Mouse (Mus musculus): Measurements from ENCODE around the gene Nat9.

The Nat9 gene

DNA sequence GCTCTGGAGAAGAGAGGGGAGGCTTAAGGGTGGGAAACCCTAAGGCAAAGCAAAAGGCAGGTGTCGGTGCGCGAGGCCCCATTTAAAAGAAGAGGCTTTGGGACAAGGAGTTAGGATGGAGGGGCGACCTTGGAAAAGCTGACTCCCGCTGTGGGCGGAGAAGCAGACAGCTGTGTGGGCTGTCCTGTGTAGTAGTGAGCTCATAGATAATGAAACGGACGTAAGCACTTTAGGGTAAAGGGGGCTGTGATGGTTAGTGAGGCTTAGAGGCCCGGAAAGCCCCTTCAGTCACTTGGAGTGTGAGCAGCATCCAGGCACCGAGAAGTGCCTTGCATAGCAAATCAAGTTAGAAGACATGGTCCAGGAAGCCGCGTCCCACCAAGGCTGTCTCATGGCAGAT lies at the start of gene Nat9:
Gene Nat9, minus strand, starts transcription at position 167 of the 400 bp plus-strand sequence.
- no peak for DNase-seq (ENCODE audit: low spot score)

GRCm38 (mm10) chr11:115236570-115236969 lies 48.9 kb upstream of the Nat9 start:
- DNase-seq (ENCODE audit: low spot score), result no peak

GRCm38 (mm10) chr11:115234320-115235044 lies 46.8 kb upstream of the Nat9 start:
- DNase-seq (ENCODE audit: low spot score), result no peak

DNA sequence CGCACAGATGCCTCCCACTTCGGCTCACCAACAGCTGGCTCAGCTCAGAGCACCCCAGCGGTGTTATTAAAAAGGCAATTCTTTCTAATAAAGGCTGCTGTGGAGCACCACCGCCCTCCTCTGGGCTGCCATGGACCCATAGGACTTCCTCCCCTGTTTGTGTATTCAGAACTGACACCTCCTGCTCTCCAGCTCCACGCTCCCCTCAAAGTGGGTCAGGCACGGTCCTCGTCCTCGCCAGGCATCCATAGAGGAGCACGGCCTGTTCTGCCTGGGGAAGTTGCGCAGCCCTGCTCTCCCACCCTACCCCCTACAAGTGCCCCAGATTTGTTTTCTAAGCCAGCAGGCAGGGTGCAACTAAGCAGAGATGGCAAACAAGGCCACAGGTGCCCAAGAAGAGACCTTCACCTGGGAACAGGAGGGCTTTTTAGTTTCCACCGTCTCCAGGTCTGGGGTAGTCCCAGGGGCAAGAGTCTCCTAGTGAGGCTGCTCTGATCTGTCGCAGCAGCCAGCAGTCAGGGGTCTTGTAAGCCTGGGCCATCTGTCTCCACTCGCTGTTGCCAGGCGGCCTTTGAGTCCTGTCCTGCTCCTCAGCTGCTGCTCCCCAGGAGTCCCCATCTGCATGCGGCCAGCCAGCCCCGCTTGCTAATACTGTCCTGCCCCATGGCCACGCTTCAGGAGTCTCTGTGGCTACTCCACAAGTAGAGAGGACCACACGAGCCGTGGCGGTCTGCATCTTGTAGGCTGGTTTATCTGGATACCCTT lies 46.0 kb upstream of the Nat9 start:
- DNase-seq (ENCODE audit: low spot score), result no peak

DNA sequence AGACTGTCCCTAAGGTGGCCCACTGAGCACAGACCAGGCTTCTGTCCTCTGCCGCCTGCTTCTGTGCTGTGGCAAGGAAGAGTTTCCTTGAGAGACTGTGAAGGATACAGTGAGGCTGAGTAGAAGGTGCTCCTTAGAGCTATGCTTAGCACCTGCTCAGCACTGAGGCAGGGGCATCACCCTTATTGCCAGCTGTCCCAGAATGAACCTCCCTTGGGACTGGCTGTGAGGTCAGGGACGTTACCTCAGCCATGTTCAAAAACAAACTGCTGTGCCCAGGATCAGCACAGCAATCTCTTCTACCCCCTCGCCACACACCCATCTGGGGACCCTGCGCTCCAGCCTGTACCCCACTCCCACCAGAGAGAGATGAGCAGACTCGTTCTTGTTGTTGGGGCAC lies 45.2 kb upstream of the Nat9 start:
- DNase-seq (ENCODE audit: low spot score), result no peak

GRCm38 (mm10) chr11:115231924-115232323 lies 44.3 kb upstream of the Nat9 start:
- DNase-seq (ENCODE audit: low spot score), result no peak

- no peak for DNase-seq (ENCODE audit: low spot score)
These were observed 43.7 kb upstream of the Nat9 start for GRCm38 (mm10) chr11:115231168-115231915.

DNA sequence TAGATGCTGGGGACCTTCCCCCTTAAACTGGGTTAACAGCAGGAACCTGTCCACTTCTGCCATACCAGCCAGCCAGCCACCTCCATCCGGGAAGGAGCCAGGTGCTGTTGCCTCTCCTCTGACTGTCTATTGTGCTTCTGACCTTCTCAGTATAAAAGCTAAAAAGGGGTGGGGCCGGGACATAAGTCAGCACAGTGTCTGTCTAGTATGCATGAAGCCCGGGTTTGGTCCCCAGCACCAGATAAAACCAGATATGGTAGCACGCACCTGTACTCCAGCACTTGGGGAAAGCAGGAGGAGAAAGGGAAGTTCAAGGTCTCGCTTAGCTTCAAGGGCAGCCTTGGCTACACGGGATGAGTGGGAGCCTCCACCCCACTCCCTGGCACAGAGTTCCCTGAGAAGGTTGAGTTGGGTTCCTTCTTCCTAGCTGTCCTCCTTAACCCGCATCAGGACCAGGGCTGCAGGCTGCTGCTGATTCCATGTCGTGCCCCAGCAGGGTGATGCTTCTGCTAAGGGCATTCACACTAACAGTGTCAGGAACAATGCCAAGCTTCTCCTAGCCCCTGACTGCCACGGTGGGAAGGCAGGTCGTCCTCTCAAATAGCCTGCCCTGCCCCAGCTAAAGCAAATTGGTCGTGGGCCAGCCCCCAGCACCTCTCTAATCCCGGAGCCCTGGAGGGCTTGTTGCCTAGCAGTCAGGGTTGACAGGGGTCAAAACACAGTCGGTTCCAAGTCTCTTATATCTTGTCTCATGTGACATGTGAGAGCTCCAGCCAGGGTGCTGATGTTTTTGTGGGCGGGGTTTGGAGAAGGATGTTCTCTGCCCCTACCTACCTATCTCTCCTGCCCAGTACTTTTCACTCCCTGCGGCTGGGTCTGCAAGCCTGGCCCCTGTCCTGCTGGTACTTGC lies 41.6 kb upstream of the Nat9 start:
- no peak for DNase-seq (ENCODE audit: low spot score)

DNA sequence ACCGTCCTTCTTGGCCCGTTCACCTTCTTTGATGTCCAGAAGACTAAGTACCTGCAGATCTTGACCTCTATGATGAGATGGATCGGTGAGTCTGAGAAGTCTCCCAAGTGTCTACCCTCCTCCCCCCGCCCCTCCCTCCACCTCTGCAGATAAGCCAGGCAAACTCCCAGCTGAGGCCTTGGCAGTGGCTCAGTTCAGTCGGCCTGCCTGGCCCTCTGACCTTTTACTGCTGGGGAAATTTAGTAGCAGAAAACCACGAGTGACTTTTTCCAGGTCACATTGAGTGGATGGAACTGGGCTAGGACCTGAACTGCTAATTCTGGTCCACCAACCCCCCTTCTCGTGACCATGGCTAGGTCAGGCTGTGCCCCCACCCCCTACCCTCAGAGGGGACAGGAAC lies 40.8 kb upstream of the Nat9 start:
- no peak for DNase-seq (ENCODE audit: low spot score)

- DNase-seq (ENCODE audit: low spot score), result no peak
These were observed 40.0 kb upstream of the Nat9 start for GRCm38 (mm10) chr11:115227640-115228039.

DNA sequence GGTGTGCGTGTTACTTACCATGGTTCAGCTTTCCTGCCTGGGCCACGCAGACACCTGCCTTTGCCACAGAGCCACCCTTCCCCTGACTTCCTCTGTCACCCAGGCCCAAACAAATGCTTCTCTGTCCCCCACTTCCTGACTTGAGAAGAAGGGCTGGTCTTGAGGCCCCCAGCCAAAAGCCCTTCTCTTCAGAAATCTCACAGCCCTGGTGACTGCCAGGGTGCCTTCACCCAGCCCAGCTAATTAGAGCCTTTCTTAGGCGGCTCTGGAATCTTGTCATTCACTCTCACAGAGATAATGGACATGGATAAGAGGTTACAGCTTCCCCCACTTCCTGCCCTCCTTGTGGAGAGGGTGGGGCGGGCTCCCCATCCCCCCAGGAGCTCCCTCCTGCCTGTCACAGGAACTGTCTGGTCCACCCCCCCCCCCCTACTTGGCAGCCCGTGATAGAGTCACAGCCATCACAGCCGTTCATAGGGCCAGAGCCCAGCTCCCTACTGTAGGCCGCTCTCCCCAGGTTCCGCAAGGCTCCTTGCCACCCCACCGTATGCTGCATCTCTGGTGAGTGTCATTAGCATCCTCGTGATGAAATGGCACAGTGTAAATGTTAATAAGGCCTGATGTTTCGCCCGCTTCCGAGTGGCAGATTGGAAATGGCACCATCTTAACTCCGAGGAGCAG lies 39.3 kb upstream of the Nat9 start:
- no peak for DNase-seq (ENCODE audit: low spot score)

GRCm38 (mm10) chr11:115225301-115225700 lies 37.6 kb upstream of the Nat9 start:
- no peak for DNase-seq (ENCODE audit: low spot score)

GRCm38 (mm10) chr11:115224889-115225288 lies 37.2 kb upstream of the Nat9 start:
- no peak for DNase-seq (ENCODE audit: low spot score)

DNA sequence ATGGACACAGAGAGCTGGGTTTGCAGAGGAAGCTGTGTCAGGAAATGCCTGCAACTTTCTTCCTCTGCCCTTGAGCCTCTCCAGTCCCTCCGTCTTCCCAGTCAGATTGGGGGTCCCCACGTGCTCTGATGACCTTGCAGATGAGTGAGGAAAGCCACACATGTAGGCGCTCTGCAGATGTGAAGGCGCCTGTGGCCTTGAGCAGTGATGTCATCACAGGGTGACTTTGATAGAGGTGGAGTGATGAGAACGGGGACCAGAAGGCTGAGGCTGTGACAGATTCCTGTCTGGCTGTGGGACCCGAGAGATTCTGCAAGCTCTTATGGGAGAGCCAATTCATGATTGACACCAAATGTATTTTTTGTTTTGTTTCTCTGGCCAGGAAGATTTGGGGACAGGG lies 36.2 kb upstream of the Nat9 start:
- DNase-seq (ENCODE audit: low spot score), result no peak

GRCm38 (mm10) chr11:115223451-115223850 lies 35.8 kb upstream of the Nat9 start:
- no peak for DNase-seq (ENCODE audit: low spot score)

- no peak for DNase-seq (ENCODE audit: low spot score)
These were observed 34.9 kb upstream of the Nat9 start for GRCm38 (mm10) chr11:115222570-115222969.

GRCm38 (mm10) chr11:115222077-115222476 lies 34.4 kb upstream of the Nat9 start:
- no peak for DNase-seq (ENCODE audit: low spot score)

DNA sequence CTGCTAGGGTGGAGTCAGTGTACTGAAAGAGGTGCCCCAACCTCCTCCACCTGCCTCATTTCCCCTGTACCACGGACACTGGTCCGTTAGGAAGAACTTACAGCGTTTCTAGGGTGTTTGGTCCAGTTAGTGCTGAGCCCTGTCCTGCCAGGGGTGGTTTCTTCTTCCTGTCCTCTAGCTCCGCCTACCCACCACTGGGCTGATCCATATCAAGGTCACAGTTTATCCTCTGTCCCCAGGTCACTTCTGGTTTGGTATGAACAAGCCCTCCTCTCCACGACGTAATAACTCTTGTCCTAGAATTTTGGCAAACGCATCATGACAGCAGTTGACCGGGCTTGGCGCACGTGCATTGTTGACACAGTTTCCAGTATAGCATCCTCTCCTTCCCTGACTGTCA lies 32.0 kb upstream of the Nat9 start:
- no peak for DNase-seq (ENCODE audit: low spot score)

GRCm38 (mm10) chr11:115219263-115219662 lies 31.6 kb upstream of the Nat9 start:
- DNase-seq (ENCODE audit: low spot score), result no peak

DNA sequence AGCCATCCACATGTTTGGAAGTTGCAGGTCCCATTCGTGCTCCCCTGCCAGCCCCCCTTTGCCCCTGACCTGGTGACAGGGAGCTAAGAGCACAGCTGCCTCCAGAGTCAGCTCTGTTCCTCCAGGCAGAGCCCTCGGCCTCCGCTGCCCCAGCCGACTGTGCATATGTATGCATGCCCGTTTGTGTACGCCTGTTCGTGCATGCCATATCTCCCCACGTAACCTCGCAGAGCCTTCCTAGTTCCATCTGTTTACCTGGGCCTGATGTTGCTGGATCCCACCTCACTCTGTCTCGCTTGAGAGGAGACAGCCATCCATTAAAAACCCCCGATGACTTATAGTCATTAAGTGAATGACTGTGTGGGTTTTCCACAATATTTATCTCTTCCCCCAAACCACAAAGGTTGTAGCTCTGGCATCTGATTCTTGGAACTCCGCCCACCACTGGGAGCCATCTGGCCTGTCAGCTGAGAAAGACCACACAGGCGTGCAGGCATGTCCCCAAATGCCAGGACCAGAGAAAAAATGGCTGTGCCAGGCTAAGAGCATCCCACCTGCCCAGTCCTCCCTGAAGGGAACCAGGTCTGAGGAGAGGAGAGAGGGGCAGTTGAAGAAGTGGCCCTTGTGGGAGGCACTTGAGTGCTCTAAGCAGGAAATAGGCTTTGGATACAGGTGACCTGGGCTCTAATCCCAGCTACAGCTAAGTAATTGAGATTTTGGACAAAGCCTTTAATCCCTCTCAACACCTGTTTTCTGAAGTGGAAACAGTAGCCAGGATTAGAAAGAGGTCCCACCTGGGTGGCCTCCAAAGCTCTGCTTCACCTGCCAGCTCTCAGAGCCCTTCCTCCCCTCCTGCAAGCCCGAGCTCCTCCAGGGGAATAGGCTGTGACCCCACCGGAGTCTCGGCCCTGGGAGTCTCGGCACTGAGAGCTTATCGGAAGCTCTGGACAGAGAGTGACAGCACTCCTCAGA lies 30.1 kb upstream of the Nat9 start:
- no peak for DNase-seq (ENCODE audit: low spot score)
